Mouse (Mus musculus): ENCODE measurements around the gene Defb23. TPM values are rescaled to one million over a fixed set of nuclear protein-coding genes. Genes with fewer than 3 reads are reported as not detected.

Defb23 gene
- polyA plus RNA-seq, 1 experiment from 2014 or later, result not detected

- no peaks in the 10 kb centered on the region for H3K9me3 ChIP-seq (ENCODE audit: control insufficient read depth, low read length)
- no peak for ATAC-seq (ENCODE audit: insufficient number of reproducible peaks, insufficient read depth, low FRiP score, low read depth)
- H3K4me2 ChIP-seq (ENCODE audit: low read length), result no peak within 1 kb of the TSS
- H3K27me3 ChIP-seq (ENCODE audit: control insufficient read depth, insufficient read depth, low read length), result no peaks in the 10 kb centered on the region
- no peak within 1 kb of the TSS for H3K9ac ChIP-seq (ENCODE audit: low read length)
- H3K4me1 ChIP-seq (ENCODE audit: control insufficient read depth in 2 of 2, insufficient read depth in 2 of 2, low read length in 2 of 2), result no peaks in the 10 kb centered on the region; a peak in 1 of 4 replicates
- H3K4me3 ChIP-seq (ENCODE audit: control insufficient read depth in 1 of 2, insufficient read depth in 1 of 2, low read depth in 1 of 2, low read length in 2 of 2), result no peak within 1 kb of the TSS
- H3K36me3 ChIP-seq (ENCODE audit: control insufficient read depth, insufficient read depth, low read length), result no peaks in the 10 kb centered on the region
- no peak within 1 kb of the TSS for H3K27ac ChIP-seq (replicated peaks in 1 of 2; ENCODE audit: control insufficient read depth in 1 of 2, insufficient read depth in 1 of 2, low read depth in 2 of 2, low read length in 2 of 2)
These were observed 25.6 kb upstream of the Defb23 start, which contains the start of gene Defb22 for GRCm38 (mm10) chr2:152490038-152490437. Defb22 (minus strand) TSS chr2:152490138.

DNA sequence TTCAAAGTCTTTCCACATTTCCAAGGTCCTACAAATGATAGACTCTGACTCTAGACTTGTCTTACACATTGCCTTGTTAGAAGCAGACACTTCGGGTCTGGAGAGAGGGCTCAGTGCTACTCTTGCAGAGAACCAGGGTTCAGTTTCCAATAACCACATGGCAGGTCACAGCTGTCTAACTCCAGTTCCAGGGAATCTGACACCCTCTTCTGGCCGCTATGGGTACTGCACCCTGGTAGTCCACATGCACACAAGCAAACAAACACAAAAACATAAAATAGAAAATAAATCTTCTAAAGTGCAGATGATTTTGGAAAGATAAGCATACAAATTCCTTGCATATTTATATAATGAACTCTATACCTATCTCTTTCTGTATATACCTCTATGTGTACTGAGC is 22.6 kb upstream of the Defb23 start:
- no peak overlapping the region for H3K9ac ChIP-seq (ENCODE audit: low read length)
- H3K4me1 ChIP-seq (ENCODE audit: control insufficient read depth in 2 of 2, insufficient read depth in 2 of 2, low read length in 2 of 2), result no peaks in the 10 kb centered on the region; a peak in 1 of 4 replicates
- no peak for ATAC-seq (ENCODE audit: insufficient number of reproducible peaks, insufficient read depth, low FRiP score, low read depth)
- 65% methylated on average over 2 of the region's 2 CpGs for WGBS
- no peak overlapping the region for H3K4me2 ChIP-seq (ENCODE audit: low read length)
- no peak overlapping the region for H3K4me3 ChIP-seq (ENCODE audit: control insufficient read depth in 1 of 2, insufficient read depth in 1 of 2, low read depth in 1 of 2, low read length in 2 of 2)
- no peak overlapping the region for H3K27ac ChIP-seq (replicated peaks in 1 of 2; ENCODE audit: control insufficient read depth in 1 of 2, insufficient read depth in 1 of 2, low read depth in 2 of 2, low read length in 2 of 2)
- no peaks in the 10 kb centered on the region for H3K27me3 ChIP-seq (ENCODE audit: control insufficient read depth, insufficient read depth, low read length)
- no peaks in the 10 kb centered on the region for H3K36me3 ChIP-seq (ENCODE audit: control insufficient read depth, insufficient read depth, low read length)
- no peaks in the 10 kb centered on the region for H3K9me3 ChIP-seq (ENCODE audit: control insufficient read depth, low read length)

GRCm38 (mm10) chr2:152481726-152482125 is 17.3 kb upstream of the Defb23 start:
- WGBS, result 86% methylated on average over 7 of the region's 7 CpGs

GRCm38 (mm10) chr2:152480881-152481280 is 16.5 kb upstream of the Defb23 start:
- no peak overlapping the region for H3K27ac ChIP-seq (replicated peaks in 1 of 2; ENCODE audit: control insufficient read depth in 1 of 2, insufficient read depth in 1 of 2, low read depth in 2 of 2, low read length in 2 of 2)
- WGBS, result 74% methylated on average over 3 of the region's 3 CpGs
- no peak overlapping the region for H3K4me2 ChIP-seq (ENCODE audit: low read length)
- H3K4me1 ChIP-seq (ENCODE audit: control insufficient read depth in 2 of 2, insufficient read depth in 2 of 2, low read length in 2 of 2), result no peaks in the 10 kb centered on the region; a peak in 1 of 4 replicates
- H3K4me3 ChIP-seq (ENCODE audit: control insufficient read depth in 1 of 2, insufficient read depth in 1 of 2, low read depth in 1 of 2, low read length in 2 of 2), result no peak overlapping the region
- no peaks in the 10 kb centered on the region for H3K36me3 ChIP-seq (ENCODE audit: control insufficient read depth, insufficient read depth, low read length)
- H3K9ac ChIP-seq (ENCODE audit: low read length), result no peak overlapping the region
- no peaks in the 10 kb centered on the region for H3K27me3 ChIP-seq (ENCODE audit: control insufficient read depth, insufficient read depth, low read length)
- no peak for ATAC-seq (ENCODE audit: insufficient number of reproducible peaks, insufficient read depth, low FRiP score, low read depth)
- no peaks in the 10 kb centered on the region for H3K9me3 ChIP-seq (ENCODE audit: control insufficient read depth, low read length)

More at GRCm38 (mm10) chr2:152481726-152482125, 17.3 kb upstream of the Defb23 start:
- Histone ChIP-seq H3K27me3 (ENCODE audit: control insufficient read depth, insufficient read depth, low read length) (no peaks in the 10 kb centered on the region), H3K9me3 (ENCODE audit: control insufficient read depth, low read length) (no peaks in the 10 kb centered on the region), H3K4me2 (ENCODE audit: low read length) (no peak overlapping the region), H3K36me3 (ENCODE audit: control insufficient read depth, insufficient read depth, low read length) (no peaks in the 10 kb centered on the region), H3K9ac (ENCODE audit: low read length) (no peak overlapping the region), H3K4me3 (ENCODE audit: control insufficient read depth in 1 of 2, insufficient read depth in 1 of 2, low read depth in 1 of 2, low read length in 2 of 2) (no peak overlapping the region), H3K4me1 (ENCODE audit: control insufficient read depth in 2 of 2, insufficient read depth in 2 of 2, low read length in 2 of 2) (no peaks in the 10 kb centered on the region; a peak in 1 of 4 replicates), H3K27ac (replicated peaks in 1 of 2; ENCODE audit: control insufficient read depth in 1 of 2, insufficient read depth in 1 of 2, low read depth in 2 of 2, low read length in 2 of 2) (no peak overlapping the region)
- no peak for ATAC-seq (ENCODE audit: insufficient number of reproducible peaks, insufficient read depth, low FRiP score, low read depth)

DNA sequence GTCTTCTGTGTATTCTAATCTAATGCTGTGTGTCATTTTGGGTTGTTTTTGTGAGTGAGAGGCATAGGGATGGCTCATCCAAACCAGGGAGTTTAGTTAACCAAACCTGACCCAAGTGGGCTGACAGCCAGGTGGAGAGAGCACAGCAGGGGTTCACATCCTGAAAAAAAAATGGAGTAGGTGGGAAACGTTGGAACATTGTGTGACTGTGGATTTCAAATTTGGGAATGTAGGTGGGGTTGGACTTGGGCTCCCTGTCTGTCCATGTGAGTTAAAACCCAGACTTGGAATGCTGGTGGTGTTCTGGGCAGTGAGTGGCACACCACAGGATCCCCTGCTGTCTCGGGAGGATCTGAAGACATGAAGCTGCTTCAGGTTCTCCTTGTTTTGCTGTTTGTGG is 12.3 kb upstream of the Defb23 start, which contains the start of gene Defb20:
Defb20 (plus strand) TSS at position 301 of the 400 bp plus-strand sequence.
- no peak within 1 kb of the TSS for H3K9ac ChIP-seq (ENCODE audit: low read length)
- H3K4me2 ChIP-seq (ENCODE audit: low read length), result no peak within 1 kb of the TSS
- no peaks in the 10 kb centered on the region for H3K27me3 ChIP-seq (ENCODE audit: control insufficient read depth, insufficient read depth, low read length)
- no peak within 1 kb of the TSS for H3K4me3 ChIP-seq (ENCODE audit: control insufficient read depth in 1 of 2, insufficient read depth in 1 of 2, low read depth in 1 of 2, low read length in 2 of 2)
- no peaks in the 10 kb centered on the region for H3K36me3 ChIP-seq (ENCODE audit: control insufficient read depth, insufficient read depth, low read length)
- no peaks in the 10 kb centered on the region for H3K9me3 ChIP-seq (ENCODE audit: control insufficient read depth, low read length)
- WGBS, result 60% methylated on average over 2 of the region's 2 CpGs
- no peak within 1 kb of the TSS for H3K27ac ChIP-seq (replicated peaks in 1 of 2; ENCODE audit: control insufficient read depth in 1 of 2, insufficient read depth in 1 of 2, low read depth in 2 of 2, low read length in 2 of 2)
- no peak for ATAC-seq (ENCODE audit: insufficient number of reproducible peaks, insufficient read depth, low FRiP score, low read depth)
- no peaks in the 10 kb centered on the region for H3K4me1 ChIP-seq (ENCODE audit: control insufficient read depth in 2 of 2, insufficient read depth in 2 of 2, low read length in 2 of 2)

DNA sequence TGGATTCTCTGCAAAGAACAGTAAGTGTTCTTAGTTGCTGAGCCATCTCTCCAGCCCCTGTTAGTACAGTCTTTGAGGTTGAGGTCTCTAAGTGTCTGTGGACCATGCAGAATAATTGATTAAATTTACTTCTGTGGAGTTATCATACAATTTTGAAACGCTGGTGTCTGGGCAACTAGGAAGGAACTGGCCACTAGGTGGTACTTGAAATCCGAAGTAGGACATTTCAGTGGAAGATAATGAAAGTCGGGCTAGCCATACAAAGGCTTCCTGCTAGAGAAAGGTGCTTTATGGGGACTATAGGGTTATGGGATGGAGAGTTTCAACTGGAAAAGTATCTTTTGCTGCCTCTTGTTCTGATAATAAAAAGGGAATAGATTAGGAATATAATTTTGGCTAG is 8.0 kb upstream of the Defb23 start:
- no peak for ATAC-seq (ENCODE audit: insufficient number of reproducible peaks, insufficient read depth, low FRiP score, low read depth)
- WGBS, result 10% methylated on average over 3 of the region's 3 CpGs
- Histone ChIP-seq H3K4me3 (ENCODE audit: control insufficient read depth in 1 of 2, insufficient read depth in 1 of 2, low read depth in 1 of 2, low read length in 2 of 2) (no peak overlapping the region), H3K27ac (replicated peaks in 1 of 2; ENCODE audit: control insufficient read depth in 1 of 2, insufficient read depth in 1 of 2, low read depth in 2 of 2, low read length in 2 of 2) (no peak overlapping the region), H3K4me2 (ENCODE audit: low read length) (no peak overlapping the region), H3K27me3 (ENCODE audit: control insufficient read depth, insufficient read depth, low read length) (no peaks in the 10 kb centered on the region), H3K9me3 (ENCODE audit: control insufficient read depth, low read length) (no peaks in the 10 kb centered on the region), H3K36me3 (ENCODE audit: control insufficient read depth, insufficient read depth, low read length) (no peaks in the 10 kb centered on the region), H3K4me1 (ENCODE audit: control insufficient read depth in 2 of 2, insufficient read depth in 2 of 2, low read length in 2 of 2) (no peaks in the 10 kb centered on the region), H3K9ac (ENCODE audit: low read length) (no peak overlapping the region)

GRCm38 (mm10) chr2:152470973-152471372 is 6.6 kb upstream of the Defb23 start:
- Histone ChIP-seq H3K27me3 (ENCODE audit: control insufficient read depth, insufficient read depth, low read length) (no peaks in the 10 kb centered on the region), H3K9ac (ENCODE audit: low read length) (no peak overlapping the region), H3K36me3 (ENCODE audit: control insufficient read depth, insufficient read depth, low read length) (no peaks in the 10 kb centered on the region), H3K4me2 (ENCODE audit: low read length) (no peak overlapping the region), H3K4me1 (ENCODE audit: control insufficient read depth in 2 of 2, insufficient read depth in 2 of 2, low read length in 2 of 2) (no peaks in the 10 kb centered on the region), H3K4me3 (ENCODE audit: control insufficient read depth in 1 of 2, insufficient read depth in 1 of 2, low read depth in 1 of 2, low read length in 2 of 2) (no peak overlapping the region), H3K27ac (replicated peaks in 1 of 2; ENCODE audit: control insufficient read depth in 1 of 2, insufficient read depth in 1 of 2, low read depth in 2 of 2, low read length in 2 of 2) (no peak overlapping the region), H3K9me3 (ENCODE audit: control insufficient read depth, low read length) (no peaks in the 10 kb centered on the region)
- WGBS, result 33% methylated on average over 7 of the region's 7 CpGs
- no peak for ATAC-seq (ENCODE audit: insufficient number of reproducible peaks, insufficient read depth, low FRiP score, low read depth)

DNA sequence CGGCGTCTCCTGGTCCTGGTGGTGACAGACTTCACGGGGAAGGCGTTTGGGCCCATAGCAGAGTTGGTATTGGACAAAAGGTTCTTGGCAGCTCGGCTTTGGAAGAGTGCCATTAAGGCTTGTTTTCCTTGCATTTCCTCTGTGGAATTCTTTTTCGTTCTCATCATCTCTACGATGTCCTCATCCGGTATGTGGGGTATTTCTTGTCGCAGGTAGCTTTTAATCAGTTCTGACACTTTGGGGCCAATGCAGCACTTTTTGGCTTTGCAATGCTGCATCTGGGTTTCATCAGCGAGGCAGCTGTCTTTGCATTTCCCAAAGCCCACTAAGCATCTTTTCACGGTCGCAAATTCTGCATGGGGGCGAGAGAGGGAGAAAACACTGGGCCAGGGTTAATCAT is 5.2 kb downstream of the Defb23 start:
- Histone ChIP-seq H3K4me3 (ENCODE audit: control insufficient read depth in 1 of 2, insufficient read depth in 1 of 2, low read depth in 1 of 2, low read length in 2 of 2) (no peak overlapping the region), H3K9ac (ENCODE audit: low read length) (no peak overlapping the region), H3K4me2 (ENCODE audit: low read length) (no peak overlapping the region), H3K36me3 (ENCODE audit: control insufficient read depth, insufficient read depth, low read length) (no peaks in the 10 kb centered on the region), H3K4me1 (ENCODE audit: control insufficient read depth in 2 of 2, insufficient read depth in 2 of 2, low read length in 2 of 2) (peaks cover 2 to 3% of the 10 kb centered on the region in 2 experiments; a peak in 2 of 4 replicates), H3K27ac (replicated peaks in 1 of 2; ENCODE audit: control insufficient read depth in 1 of 2, insufficient read depth in 1 of 2, low read depth in 2 of 2, low read length in 2 of 2) (no peak overlapping the region), H3K27me3 (ENCODE audit: control insufficient read depth, insufficient read depth, low read length) (no peaks in the 10 kb centered on the region), H3K9me3 (ENCODE audit: control insufficient read depth, low read length) (no peaks in the 10 kb centered on the region)
- ATAC-seq (ENCODE audit: insufficient number of reproducible peaks, insufficient read depth, low FRiP score, low read depth), result no peak
- 50% methylated on average over 13 of the region's 13 CpGs for WGBS

Measured in heart, embryonic 14.5 days (tissue).